Mouse (Mus musculus): ENCODE data around the gene Zfp287.

The Zfp287 gene

GRCm38 (mm10) chr11:62699749-62700148 lies 32.0 kb downstream of the Zfp287 start:
- DNase-seq = peak; percentile 68

- peak; percentile 48 for DNase-seq
Measured at GRCm38 (mm10) chr11:62695126-62695525, 36.6 kb downstream of the Zfp287 start.

GRCm38 (mm10) chr11:62693299-62694184 lies 38.2 kb downstream of the Zfp287 start:
- peak; percentile 83 for DNase-seq

GRCm38 (mm10) chr11:62691592-62691991 lies 40.1 kb downstream of the Zfp287 start:
- DNase-seq = peak; percentile 19

GRCm38 (mm10) chr11:62679954-62680353 lies 51.8 kb downstream of the Zfp287 start:
- DNase-seq = peak; percentile 12

GRCm38 (mm10) chr11:62678778-62679354 lies 52.8 kb downstream of the Zfp287 start:
- DNase-seq = peak; percentile 63

GRCm38 (mm10) chr11:62676290-62676596 lies 55.5 kb downstream of the Zfp287 start:
- no peak for DNase-seq

GRCm38 (mm10) chr11:62675480-62676289 lies 56.0 kb downstream of the Zfp287 start:
- DNase-seq = peak; percentile 96

- DNase-seq = no peak
Measured at GRCm38 (mm10) chr11:62670006-62670405, 61.7 kb downstream of the Zfp287 start.

- DNase-seq = no peak
Measured at GRCm38 (mm10) chr11:62669471-62669870, 62.2 kb downstream of the Zfp287 start.

GRCm38 (mm10) chr11:62668986-62669385 lies 62.7 kb downstream of the Zfp287 start:
- DNase-seq = no peak

- DNase-seq = no peak
Measured at GRCm38 (mm10) chr11:62664250-62664649, 67.5 kb downstream of the Zfp287 start.

- no peak for DNase-seq
Measured at GRCm38 (mm10) chr11:62660885-62661284, 70.8 kb downstream of the Zfp287 start.

GRCm38 (mm10) chr11:62652080-62652479 lies 79.6 kb downstream of the Zfp287 start:
- DNase-seq = no peak

GRCm38 (mm10) chr11:62651563-62651962 lies 80.1 kb downstream of the Zfp287 start:
- no peak for DNase-seq

Measured in heart, adult 11 months (tissue).